Comparison of ENCODE assay signal across 8 mouse cellular contexts in genomic region chr7:67459810-67460209, GRCm38 (mm10).
DNase-seq lines count a peak whose midpoint lies in the region; ATAC-seq and TF ChIP-seq lines count a peak whose summit lies in the region.

No protein-coding gene starts in this region.

- H3K27ac ChIP-seq in left cerebral cortex, adult 2 months = peak overlapping the region; percentile 48; the same call in 1 of the 2 replicates
- H3K27ac ChIP-seq in olfactory bulb, adult 2 months (ENCODE audit: insufficient read depth, low read depth, low read length) = peak overlapping the region; percentile 35; the same call in 1 of the 2 replicates
- H3K27ac ChIP-seq in intestine, postnatal 0 days (ENCODE audit: low read depth, low read length) = no peak overlapping the region

- intact Hi-C loops in left cerebral cortex, adult 2 months (cut with DNase I) = loop anchor here (5.0 kb wide), 1 partner anchor 88 kb away; the partner anchor contains the start of gene Mef2a
- intact Hi-C loops in left cerebral cortex, postnatal 4 days (cut with DNase I) = no loop called here

- TF ChIP-seq CTCF in left cerebral cortex, adult 2 months (IDR thresholded peaks at IDR 0.05) = peak; percentile 15
- no peak for TF ChIP-seq CTCF in olfactory bulb, adult 2 months (IDR thresholded peaks at IDR 0.05; ENCODE audit: insufficient read depth, low read depth, low read length)
- TF ChIP-seq CTCF in intestine, postnatal 0 days (IDR thresholded peaks at IDR 0.05; ENCODE audit: low read depth) = no peak

- no peak for TF ChIP-seq POLR2A in olfactory bulb, adult 2 months (IDR thresholded peaks at IDR 0.05; ENCODE audit: insufficient read depth, low read depth, low read length)

- DNase-seq in left cerebral cortex, adult 2 months (ENCODE audit: extremely low spot score in 1 of 2, low spot score in 2 of 2) = peak; percentile 49 to 50
- DNase-seq in left cerebral cortex, postnatal 4 days = no peak
- DNase-seq in heart, adult 8-10 months (ENCODE audit: low spot score) = peak; percentile 78
- peak; percentile 35 to 60 for DNase-seq in kidney, postnatal 4 days
- DNase-seq in embryo, embryonic 10 days (ENCODE audit: low spot score) = no peak

- 36% methylated on average over 10 of the region's 10 CpGs for WGBS in olfactory bulb, adult 2 months
- WGBS in intestine, postnatal 0 days = 55% methylated on average over 10 of the region's 10 CpGs

- H3K36me3 ChIP-seq in intestine, postnatal 0 days (ENCODE audit: control insufficient read depth, insufficient read depth) = no peaks in the 10 kb centered on the region

- H3K4me2 ChIP-seq in intestine, postnatal 0 days (replicated peaks; ENCODE audit: low read depth) = no peak overlapping the region

- no peak overlapping the region for H3K9ac ChIP-seq in intestine, postnatal 0 days (ENCODE audit: low read depth, low read length)

- H3K9me3 ChIP-seq in intestine, postnatal 0 days (ENCODE audit: control insufficient read depth) = no peaks in the 10 kb centered on the region

- peaks cover 35% of the 10 kb centered on the region for H3K4me1 ChIP-seq in olfactory bulb, adult 2 months (ENCODE audit: control insufficient read depth, insufficient read depth, low read length)
- H3K4me1 ChIP-seq in intestine, postnatal 0 days (replicated peaks; ENCODE audit: control insufficient read depth, insufficient read depth, low read length) = no peaks in the 10 kb centered on the region; the same call in 1 of the 2 replicates

- ATAC-seq in intestine, postnatal 0 days = no peak
- ATAC-seq in CD4-positive, CD25-positive, alpha-beta regulatory T cell, adult 4 months = no peak

- no peaks in the 10 kb centered on the region for H3K27me3 ChIP-seq in intestine, postnatal 0 days (replicated peaks; ENCODE audit: control insufficient read depth, insufficient read depth, low read length)

- H3K4me3 ChIP-seq in left cerebral cortex, adult 2 months = no peak overlapping the region
- H3K4me3 ChIP-seq in olfactory bulb, adult 2 months (ENCODE audit: insufficient read depth, low read depth, low read length) = no peak overlapping the region
- no peak overlapping the region for H3K4me3 ChIP-seq in intestine, postnatal 0 days (ENCODE audit: low read depth, low read length)

Comparison
In these comparisons a context has a peak if more than half of its experiments do, and no peak if none do; other contexts are left out.
1. DNase-seq: peak in left cerebral cortex, adult 2 months (2 of 2), heart, adult 8-10 months (single experiment) and kidney, postnatal 4 days (2 of 2); none in left cerebral cortex, postnatal 4 days (single experiment) and embryo, embryonic 10 days (single experiment).